Mouse (Mus musculus) midbrain, embryonic 13.5 days (tissue): ENCODE results near the gene March9. TPM values are rescaled to one million over a fixed set of nuclear protein-coding genes. Genes with fewer than 3 reads are reported as not detected.
A peak's percentile ranks its signal among the peaks of the same experiment; 100 is the strongest.

Source experiments
- ATAC-seq: fragments of 200-750 bp; cut with Nextera tagmentation; 2 replicates; pipeline ENCODE4 v1.8.0; 2017; ENCODE audit warnings: mild to moderate bottlenecking, moderate TSS enrichment, moderate library complexity
- H3K27ac ChIP-seq: fragments of 300-500 bp; sonication (generic); 2 replicates; pipeline ENCODE4 v1.5.1; 2015; ENCODE audit warnings: inconsistent platforms, mild to moderate bottlenecking, moderate library complexity
- H3K27me3 ChIP-seq: fragments of 300-500 bp; sonication (generic); 2 replicates; pipeline ENCODE4 v1.6.1; 2015; ENCODE audit warnings: mild to moderate bottlenecking, inconsistent platforms
- H3K36me3 ChIP-seq: fragments of 300-500 bp; sonication (generic); 2 replicates; pipeline ENCODE4 v1.6.1; 2015; ENCODE audit warnings: mild to moderate bottlenecking, inconsistent platforms
- H3K4me1 ChIP-seq: fragments of 300-500 bp; sonication (generic); replicated peaks from 2 replicates; pipeline ENCODE4 v1.6.1; 2015; ENCODE audit warnings: inconsistent platforms
- H3K4me2 ChIP-seq: fragments of 300-500 bp; sonication (generic); replicated peaks from 2 replicates; pipeline ENCODE4 v1.6.1; 2015; ENCODE audit warnings: moderate library complexity, mild to moderate bottlenecking, inconsistent platforms
- H3K4me3 ChIP-seq: fragments of 300-500 bp; sonication (generic); replicated peaks from 2 replicates; pipeline ENCODE4 v1.5.1; 2015; ENCODE audit warnings: mild to moderate bottlenecking, inconsistent platforms
- H3K9ac ChIP-seq: fragments of 300-500 bp; sonication (generic); replicated peaks from 2 replicates; pipeline ENCODE4 v1.6.1; 2015; ENCODE audit warnings: mild to moderate bottlenecking, inconsistent platforms
- H3K9me3 ChIP-seq: fragments of 300-500 bp; sonication (generic); 2 replicates; pipeline ENCODE4 v1.6.1; 2016; ENCODE audit warnings: mild to moderate bottlenecking, inconsistent platforms
- WGBS: fragments of 180-500 bp; shearing (Covaris S2); methylation state at CpG from one replicate; pipeline ENCODE4 v1.1.7; 2015; 5-methylcytosine and 5-hydroxymethylcytosine counted together
- polyA plus RNA-seq: library from polyadenylated mRNA; unstranded; fragments of >200 nt; fragmentation: Nextera tagmentation; extraction: Ambion mirVana; gene quantifications from 2 replicates; pipeline ENCODE4 v1.2.1, GENCODE M21; 2015

Gene March9
- polyA plus RNA-seq, 1 experiment from 2014 or later = 6.4 TPM

DNA sequence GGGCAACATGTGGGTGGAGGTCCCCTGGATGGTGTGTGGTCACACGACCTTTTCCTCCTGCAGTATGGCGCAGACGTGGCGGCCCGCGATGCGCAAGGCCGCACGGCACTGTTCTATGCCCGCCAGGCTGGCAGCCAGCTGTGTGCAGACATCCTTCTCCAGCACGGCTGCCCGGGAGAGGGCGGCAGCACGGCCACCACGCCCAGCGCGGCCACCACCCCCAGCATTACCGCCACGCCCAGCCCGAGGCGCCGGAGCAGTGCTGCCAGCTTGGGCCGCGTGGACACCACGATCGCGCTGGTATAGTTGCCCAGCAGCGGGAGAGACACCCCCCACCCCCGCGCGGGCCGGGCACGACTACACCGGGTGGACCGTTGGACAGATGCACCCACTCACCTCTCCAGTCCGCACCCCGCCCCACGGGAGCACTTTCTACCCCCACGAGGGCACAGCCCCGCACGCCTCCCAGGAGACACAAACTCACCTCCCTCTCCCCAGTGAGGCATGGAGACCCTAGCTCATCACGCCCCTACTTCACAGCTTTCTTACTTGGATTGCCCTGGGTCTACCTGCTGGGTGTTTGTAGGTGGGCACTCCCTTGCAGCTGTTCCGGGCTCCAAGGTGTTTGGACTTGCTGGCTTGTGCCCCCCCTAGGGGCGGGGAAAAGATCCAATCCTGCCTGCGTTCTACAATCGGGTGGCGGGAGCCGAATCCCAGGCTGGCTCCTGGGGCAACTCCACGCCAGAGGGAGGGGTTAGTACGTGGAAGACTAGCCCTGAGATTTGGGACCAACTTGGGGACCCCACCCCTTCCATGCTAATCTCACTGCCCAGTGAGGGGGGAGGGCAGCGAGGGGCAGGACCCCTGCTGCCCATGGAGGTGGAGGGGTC lies 31.8 kb upstream of the March9 start:
- H3K4me2 ChIP-seq = peak overlapping the region; percentile 46
- H3K4me1 ChIP-seq = peaks cover 31% of the 10 kb centered on the region
- peaks cover 78% of the 10 kb centered on the region for H3K36me3 ChIP-seq
- H3K27me3 ChIP-seq = peaks cover 66% of the 10 kb centered on the region
- H3K4me3 ChIP-seq = peak overlapping the region; percentile 22
- H3K9ac ChIP-seq = peak overlapping the region; percentile 48
- 7% methylated on average over 50 of the region's 51 CpGs for WGBS
- H3K9me3 ChIP-seq = no peaks in the 10 kb centered on the region
- no peak overlapping the region for H3K27ac ChIP-seq
- ATAC-seq = peak; percentile 34

GRCm38 (mm10) chr10:127090560-127091411 lies 30.8 kb upstream of the March9 start:
- 10% methylated on average over 57 of the region's 57 CpGs for WGBS
- Histone ChIP-seq H3K4me3 (peak overlapping the region; percentile 22), H3K27me3 (peaks cover 66% of the 10 kb centered on the region), H3K4me2 (peak overlapping the region; percentile 46), H3K36me3 (peaks cover 75% of the 10 kb centered on the region), H3K27ac (no peak overlapping the region), H3K9ac (peak overlapping the region; percentile 48), H3K9me3 (no peaks in the 10 kb centered on the region), H3K4me1 (peaks cover 31% of the 10 kb centered on the region)
- peak; percentile 5; the same call in 1 of the 2 replicates for ATAC-seq

DNA sequence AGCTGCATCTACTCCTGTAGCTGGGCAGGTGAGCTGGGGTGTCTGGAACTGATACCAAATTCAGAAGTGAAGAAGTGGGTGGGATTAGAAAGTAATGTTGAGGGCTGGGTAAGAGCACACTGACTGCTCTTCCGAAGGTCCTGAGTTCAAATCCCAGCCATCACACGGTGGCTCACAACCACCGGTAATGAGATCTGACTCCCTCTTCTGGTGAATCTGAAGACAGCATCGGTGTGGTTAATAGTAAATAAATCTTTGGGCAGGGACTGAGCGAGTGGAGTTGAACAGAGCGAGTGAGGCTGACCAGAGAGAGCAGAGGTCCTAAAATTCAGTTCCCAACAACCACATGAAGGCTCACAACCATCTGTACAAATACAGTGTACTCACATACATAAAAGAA lies 25.6 kb upstream of the March9 start:
- Histone ChIP-seq H3K36me3 (peaks cover 68% of the 10 kb centered on the region), H3K4me1 (peaks cover 32% of the 10 kb centered on the region), H3K27ac (no peak overlapping the region), H3K27me3 (peaks cover 59% of the 10 kb centered on the region), H3K4me3 (no peak overlapping the region), H3K9me3 (no peaks in the 10 kb centered on the region), H3K4me2 (no peak overlapping the region), H3K9ac (no peak overlapping the region)
- 70% methylated on average over 6 of the region's 6 CpGs for WGBS
- ATAC-seq = no peak

DNA sequence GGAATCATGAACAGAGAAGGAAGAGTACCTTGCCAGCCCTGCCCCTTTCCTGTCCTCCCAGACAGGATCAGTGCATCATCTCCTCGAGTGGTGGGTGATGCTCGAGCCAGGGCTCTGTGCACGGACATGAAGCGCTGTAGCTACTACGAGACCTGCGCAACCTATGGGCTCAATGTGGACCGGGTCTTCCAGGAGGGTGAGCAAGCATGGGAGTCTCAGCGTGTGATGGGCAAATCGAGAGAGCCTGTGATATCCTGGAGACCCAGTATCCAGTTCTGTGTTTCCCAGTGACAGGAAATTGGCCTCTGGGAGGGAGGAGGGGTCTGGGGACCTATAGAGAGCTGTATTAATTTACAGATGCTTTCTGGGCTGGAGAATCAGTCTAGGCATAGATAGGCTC lies 25.1 kb upstream of the March9 start:
- Histone ChIP-seq H3K4me1 (peaks cover 34% of the 10 kb centered on the region), H3K4me3 (no peak overlapping the region), H3K27me3 (peaks cover 59% of the 10 kb centered on the region), H3K9me3 (no peaks in the 10 kb centered on the region), H3K36me3 (peaks cover 62% of the 10 kb centered on the region), H3K4me2 (no peak overlapping the region), H3K9ac (no peak overlapping the region), H3K27ac (no peak overlapping the region)
- ATAC-seq = no peak
- 87% methylated on average over 9 of the region's 9 CpGs for WGBS

DNA sequence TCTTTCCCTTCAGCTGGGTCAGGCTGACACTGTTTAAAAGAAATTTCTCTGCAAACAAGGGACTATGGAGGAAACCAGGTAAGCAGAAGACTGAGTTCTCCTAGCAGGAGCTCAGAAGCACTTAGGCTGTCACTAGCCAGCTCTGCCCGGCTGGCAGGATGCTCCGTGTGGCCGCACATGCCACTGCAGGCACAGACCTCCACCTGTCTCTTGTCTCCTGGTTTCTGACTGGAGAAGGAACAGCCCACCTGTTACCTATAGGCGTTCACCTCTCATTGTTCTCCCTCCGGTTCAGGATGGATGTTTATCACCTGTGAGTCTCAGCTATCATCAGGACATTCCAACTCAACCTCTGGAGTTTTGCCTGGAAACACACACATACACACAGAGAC lies 23.9 kb upstream of the March9 start:
- H3K27ac ChIP-seq = no peak overlapping the region
- no peak overlapping the region for H3K9ac ChIP-seq
- no peak overlapping the region for H3K4me3 ChIP-seq
- peaks cover 51% of the 10 kb centered on the region for H3K36me3 ChIP-seq
- ATAC-seq = no peak
- no peak overlapping the region for H3K4me2 ChIP-seq
- H3K27me3 ChIP-seq = peaks cover 51% of the 10 kb centered on the region
- 72% methylated on average over 5 of the region's 5 CpGs for WGBS
- peaks cover 40% of the 10 kb centered on the region for H3K4me1 ChIP-seq
- no peaks in the 10 kb centered on the region for H3K9me3 ChIP-seq

- Histone ChIP-seq H3K36me3 (peaks cover 50% of the 10 kb centered on the region), H3K27me3 (peaks cover 46% of the 10 kb centered on the region), H3K27ac (no peak overlapping the region), H3K9me3 (no peaks in the 10 kb centered on the region), H3K4me3 (no peak overlapping the region), H3K4me2 (no peak overlapping the region), H3K4me1 (peaks cover 42% of the 10 kb centered on the region), H3K9ac (no peak overlapping the region)
- 24% methylated on average over 8 of the region's 8 CpGs for WGBS
- no peak for ATAC-seq
Measured at GRCm38 (mm10) chr10:127083292-127083914, 23.4 kb upstream of the March9 start.

DNA sequence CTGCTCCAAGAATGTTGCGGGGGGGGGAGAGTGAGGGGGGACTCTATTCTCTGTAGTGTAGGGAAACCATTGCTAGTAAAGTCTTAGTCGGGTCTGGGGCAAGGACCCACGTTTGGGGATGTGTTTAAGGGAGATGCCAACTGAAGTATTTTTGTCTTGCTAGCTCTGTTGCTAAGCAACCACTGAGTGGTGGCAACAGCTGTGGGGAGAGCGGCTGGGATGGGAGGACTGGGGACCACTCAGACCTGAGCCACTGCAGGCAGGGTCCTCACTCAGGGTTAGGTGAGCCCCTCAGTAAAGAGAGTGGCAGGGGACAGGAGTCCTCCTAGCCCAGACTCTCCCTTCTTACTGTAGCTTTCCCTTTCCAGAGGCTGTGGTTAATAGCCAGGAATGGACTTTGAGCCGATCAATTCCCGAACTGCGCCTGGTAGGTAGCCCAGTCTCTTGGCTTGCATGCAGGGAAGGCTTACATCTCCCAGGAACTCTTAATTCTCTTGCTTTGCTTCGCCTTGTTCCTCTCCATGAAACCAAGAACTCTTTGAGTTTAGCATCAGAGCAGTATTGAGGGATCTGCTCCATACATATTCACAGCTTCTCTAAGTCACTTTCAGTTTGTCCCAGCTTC lies 22.1 kb upstream of the March9 start:
- 31% methylated on average over 8 of the region's 8 CpGs for WGBS
- Histone ChIP-seq H3K9ac (peak overlapping the region; percentile 95), H3K4me2 (peak overlapping the region; percentile 93), H3K36me3 (peaks cover 37% of the 10 kb centered on the region), H3K27ac (no peak overlapping the region), H3K9me3 (no peaks in the 10 kb centered on the region), H3K4me3 (peak overlapping the region; percentile 72), H3K4me1 (peaks cover 55% of the 10 kb centered on the region), H3K27me3 (peaks cover 33% of the 10 kb centered on the region)
- peak; percentile 19 for ATAC-seq

GRCm38 (mm10) chr10:127080901-127081780 lies 21.2 kb upstream of the March9 start:
- Histone ChIP-seq H3K4me1 (peaks cover 64% of the 10 kb centered on the region), H3K27ac (peak overlapping the region; percentile 21; the same call in 1 of the 2 replicates), H3K9me3 (no peaks in the 10 kb centered on the region), H3K27me3 (peaks cover 31% of the 10 kb centered on the region), H3K4me2 (peak overlapping the region; percentile 93), H3K36me3 (peaks cover 27% of the 10 kb centered on the region), H3K4me3 (peak overlapping the region; percentile 72), H3K9ac (peak overlapping the region; percentile 95)
- no peak for ATAC-seq
- 2% methylated on average over 48 of the region's 48 CpGs for WGBS

- WGBS = 1% methylated on average over 70 of the region's 70 CpGs
- no peak for ATAC-seq
Measured at GRCm38 (mm10) chr10:127079665-127080391, 19.8 kb upstream of the March9 start.

More at GRCm38 (mm10) chr10:127079665-127080391, 19.8 kb upstream of the March9 start:
- H3K27me3 ChIP-seq = peaks cover 39% of the 10 kb centered on the region
- H3K4me1 ChIP-seq = peaks cover 65% of the 10 kb centered on the region
- peaks cover 17% of the 10 kb centered on the region for H3K36me3 ChIP-seq
- H3K27ac ChIP-seq = peak overlapping the region; percentile 93
- H3K9me3 ChIP-seq = no peaks in the 10 kb centered on the region
- H3K4me3 ChIP-seq = peak overlapping the region; percentile 72
- peak overlapping the region; percentile 93 for H3K4me2 ChIP-seq
- peak overlapping the region; percentile 95 for H3K9ac ChIP-seq
